In genomic region chr13:83608851-83609516, GRCm38 (mm10) we compare ENCODE assay signal across 11 mouse cellular contexts.
DNase-seq lines count a peak whose midpoint lies in the region; ATAC-seq and TF ChIP-seq lines count a peak whose summit lies in the region.
"Had no signal": no experiment of that assay in that cellular context is flagged by ENCODE, and none has a peak within 500 bp of the region (broad histone marks: within the 10 kb centered on the region; RNA-seq: fewer than 3 reads in every experiment).

No protein-coding gene starts in this region.

- DNase-seq in embryo, embryonic 10 days (ENCODE audit: low spot score), result peak; percentile 28
- DNase-seq in embryo, embryonic 11 days, result no peak
- peak in 2 of 3 experiments; percentile 17 to 49 for DNase-seq in liver, embryonic 14.5 days (ENCODE audit: low read depth in 3 of 3, low spot score in 3 of 3)
- no peak for DNase-seq in liver
- peak; percentile 49 for DNase-seq in skeletal muscle tissue, adult 2 months (ENCODE audit: low read depth, low spot score)
- DNase-seq in forebrain, embryonic 10.5 days (ENCODE audit: extremely low spot score, low spot score), result no peak
- DNase-seq: kidney, adult 8-10 months had no signal

- peaks cover 0 to 6% of the 10 kb centered on the region in 2 experiments; a peak in 1 of 4 replicates for H3K4me1 ChIP-seq in liver, embryonic 14.5 days (replicated peaks; ENCODE audit: control insufficient read depth in 2 of 2, insufficient read depth in 2 of 2, low read length in 1 of 2)
- H3K4me1 ChIP-seq in forebrain, embryonic 10.5 days, result peaks cover 34% of the 10 kb centered on the region

- H3K9me3 ChIP-seq in liver, embryonic 14.5 days (ENCODE audit: control insufficient read depth, low read length), result no peaks in the 10 kb centered on the region
- H3K9me3 ChIP-seq in forebrain, embryonic 10.5 days, result no peaks in the 10 kb centered on the region
- H3K9me3 ChIP-seq: embryonic facial prominence, embryonic 10.5 days had no signal

- peak; percentile 26; the same call in 1 of the 2 replicates for ATAC-seq in liver, embryonic 14.5 days (ENCODE audit: insufficient read depth)
- ATAC-seq in common myeloid progenitor, adult 5-6 weeks (replicated peaks; ENCODE audit: low read depth, poor library complexity, severe bottlenecking), result peak; percentile 87
- no peak for ATAC-seq in erythroblast, adult 5-6 weeks (replicated peaks; ENCODE audit: low FRiP score, poor library complexity, severe bottlenecking)

- no peak for TF ChIP-seq EP300 in liver, embryonic 14.5 days (IDR thresholded peaks at IDR 0.05; ENCODE audit: low read depth)

- H3K27ac ChIP-seq in liver, embryonic 14.5 days, result no peak overlapping the region
- H3K27ac ChIP-seq in forebrain, embryonic 10.5 days, result no peak overlapping the region
- H3K27ac ChIP-seq: embryonic facial prominence, embryonic 10.5 days had no signal

- no peaks in the 10 kb centered on the region for H3K27me3 ChIP-seq in liver, embryonic 14.5 days (ENCODE audit: control insufficient read depth, insufficient read depth, low read length)
- no peaks in the 10 kb centered on the region for H3K27me3 ChIP-seq in forebrain, embryonic 10.5 days (ENCODE audit: poor library complexity, severe bottlenecking)

- TF ChIP-seq CTCF in liver, embryonic 14.5 days (IDR thresholded peaks at IDR 0.05; ENCODE audit: low read depth), result no peak

- WGBS in liver, embryonic 14.5 days (ENCODE audit: insufficient replicate concordance), result 36% methylated on average over 3 of the region's 3 CpGs
- WGBS in forebrain, embryonic 10.5 days, result 87% methylated on average over 3 of the region's 3 CpGs

- no peak overlapping the region for H3K4me2 ChIP-seq in liver, embryonic 14.5 days (ENCODE audit: low read depth)
- H3K4me2 ChIP-seq: lung, embryonic 14.5 days had no signal

- no peak overlapping the region for H3K9ac ChIP-seq in liver, embryonic 14.5 days (replicated peaks)
- H3K9ac ChIP-seq: lung, embryonic 14.5 days had no signal

- no peak overlapping the region for H3K4me3 ChIP-seq in liver, embryonic 14.5 days (ENCODE audit: insufficient read depth in 1 of 2, low read depth in 2 of 2, low read length in 2 of 2)
- no peak overlapping the region for H3K4me3 ChIP-seq in forebrain, embryonic 10.5 days
- H3K4me3 ChIP-seq: embryonic facial prominence, embryonic 10.5 days had no signal

- no peaks in the 10 kb centered on the region for H3K36me3 ChIP-seq in liver, embryonic 14.5 days (replicated peaks; ENCODE audit: control insufficient read depth, insufficient read depth, low read depth)
- H3K36me3 ChIP-seq in forebrain, embryonic 10.5 days (replicated peaks), result no peaks in the 10 kb centered on the region
- H3K36me3 ChIP-seq: embryonic facial prominence, embryonic 10.5 days had no signal

Comparison
In these comparisons a context has a peak if more than half of its experiments do, and no peak if none do; other contexts are left out.
1. DNase-seq: peak in embryo, embryonic 10 days (single experiment), liver, embryonic 14.5 days (2 of 3) and skeletal muscle tissue, adult 2 months (single experiment); none in embryo, embryonic 11 days (single experiment), liver (single experiment) and forebrain, embryonic 10.5 days (single experiment).